Mouse (Mus musculus): ENCODE measurements around the gene Zfp239. TPM values are rescaled to one million over a fixed set of nuclear protein-coding genes. Genes with fewer than 3 reads are reported as not detected.

The Zfp239 gene
- polyA plus RNA-seq, 1 experiment: 2.0 TPM

- DNase-seq (ENCODE audit: low spot score): peak; percentile 100
Measured at GRCm38 (mm10) chr6:117879408-117880115, 17.7 kb downstream of the Zfp239 start.

DNA sequence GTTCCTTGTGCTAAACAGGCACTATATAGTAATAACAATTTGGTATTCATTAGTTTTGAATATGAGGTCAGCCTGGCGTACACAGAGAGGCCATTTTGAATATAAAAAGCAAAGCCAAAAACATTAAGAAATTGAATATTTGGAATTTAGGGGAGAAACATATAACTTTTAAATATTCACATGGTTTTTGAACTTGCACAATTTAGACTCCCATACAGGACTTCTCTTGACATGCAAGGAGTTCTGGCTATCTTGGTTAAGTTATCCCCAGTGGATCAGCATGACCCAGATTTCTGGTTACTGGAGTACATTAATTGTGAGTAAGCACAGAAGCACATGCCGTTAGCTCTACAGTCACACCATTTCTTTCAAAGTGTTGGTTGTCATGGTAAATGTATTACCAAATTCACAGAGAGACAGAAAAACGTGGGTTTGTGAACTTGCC lies 18.5 kb downstream of the Zfp239 start:
- no peak for DNase-seq (ENCODE audit: low spot score)

GRCm38 (mm10) chr6:117881229-117881628 lies 19.3 kb downstream of the Zfp239 start:
- DNase-seq (ENCODE audit: low spot score): no peak

GRCm38 (mm10) chr6:117881997-117882396 lies 20.1 kb downstream of the Zfp239 start:
- no peak for DNase-seq (ENCODE audit: low spot score)

- no peak for DNase-seq (ENCODE audit: low spot score)
Measured at GRCm38 (mm10) chr6:117885943-117886342, 24.0 kb downstream of the Zfp239 start.

DNA sequence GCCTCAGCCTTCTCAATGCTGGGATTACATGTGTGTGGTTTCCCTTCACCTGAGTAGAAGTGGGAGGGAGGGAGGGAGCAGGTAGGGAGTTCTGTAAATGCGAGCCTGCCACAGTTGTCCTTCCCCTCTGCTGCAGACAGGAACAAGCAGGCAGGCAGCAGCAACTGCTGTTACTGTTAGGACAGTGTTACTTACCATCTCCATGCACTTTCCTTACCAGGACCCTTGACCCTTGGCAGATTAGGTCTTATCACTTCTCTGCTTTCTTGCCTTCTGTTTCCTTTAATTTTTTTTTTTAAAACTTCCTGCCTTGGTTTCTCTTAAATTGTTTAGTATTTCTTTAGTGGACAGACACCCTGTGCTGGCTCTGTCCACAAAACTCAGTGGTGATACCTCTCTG lies 26.1 kb downstream of the Zfp239 start:
- no peak for DNase-seq (ENCODE audit: low spot score)

DNA sequence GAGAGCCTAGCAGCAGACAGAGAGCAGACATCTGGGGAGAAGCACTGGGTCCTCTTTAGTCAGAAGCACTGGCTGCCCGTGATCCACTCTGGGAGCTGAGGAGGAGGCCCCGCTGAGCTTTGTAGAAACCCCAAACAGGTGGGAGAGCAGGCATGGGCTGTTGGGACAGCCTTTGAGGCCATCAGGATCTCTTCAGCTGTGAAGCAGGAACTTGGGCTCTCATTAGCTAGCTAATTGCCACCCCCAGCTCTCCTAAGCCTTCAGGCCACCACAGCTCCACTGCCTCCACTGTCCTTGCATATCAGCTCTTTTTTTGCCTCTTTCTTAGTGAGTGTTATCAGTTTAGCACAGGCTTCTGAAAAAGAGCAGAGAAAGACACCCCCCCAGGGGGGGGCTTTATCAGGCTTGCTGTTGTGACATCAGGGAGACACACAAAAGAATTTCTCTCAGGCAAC lies 26.8 kb downstream of the Zfp239 start:
- no peak for DNase-seq (ENCODE audit: low spot score)

- no peak for DNase-seq (ENCODE audit: low spot score)
Measured at GRCm38 (mm10) chr6:117890257-117890656, 28.4 kb downstream of the Zfp239 start.

DNA sequence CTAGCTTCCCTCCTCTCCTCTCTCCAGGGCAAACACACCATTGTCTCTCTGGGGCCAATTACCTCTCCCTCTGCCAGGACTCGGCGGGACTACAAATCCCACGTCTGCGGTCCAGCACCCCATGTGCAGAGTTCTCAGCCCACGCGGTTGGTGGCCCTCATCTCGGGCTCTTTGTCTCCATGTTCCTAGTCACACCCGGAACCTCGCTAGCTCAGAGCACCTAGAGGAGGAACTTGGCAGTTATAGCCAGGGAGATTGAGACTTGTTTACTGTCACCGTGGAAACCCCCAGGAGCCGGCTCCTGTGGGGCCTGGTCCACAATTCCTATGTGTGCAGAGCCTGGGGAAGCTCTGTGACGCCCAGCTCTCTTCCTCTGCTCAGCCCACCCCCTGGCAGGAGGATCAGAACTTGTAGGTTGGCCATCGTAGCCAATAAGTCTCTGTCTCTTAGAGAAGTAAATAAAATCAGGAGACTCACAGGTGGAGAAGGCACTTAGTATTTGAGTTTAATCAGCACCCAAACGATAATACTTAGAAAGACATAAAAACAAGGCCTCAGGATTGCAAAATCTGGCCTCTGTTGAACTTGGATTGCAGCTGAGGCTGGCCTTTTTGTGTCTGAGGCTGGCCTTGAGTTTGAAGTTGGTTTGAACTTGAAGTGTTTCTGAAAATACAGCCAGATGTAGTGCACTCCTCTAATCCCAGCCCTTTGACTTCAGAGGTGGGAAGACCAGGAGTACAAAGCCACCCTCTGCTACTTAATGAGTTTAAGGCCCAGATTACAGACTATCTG lies 29.7 kb downstream of the Zfp239 start:
- no peak for DNase-seq (ENCODE audit: low spot score)

- DNase-seq (ENCODE audit: low spot score): no peak
Measured at GRCm38 (mm10) chr6:117892386-117892785, 30.5 kb downstream of the Zfp239 start.

GRCm38 (mm10) chr6:117893435-117893834 lies 31.5 kb downstream of the Zfp239 start:
- no peak for DNase-seq (ENCODE audit: low spot score)

DNA sequence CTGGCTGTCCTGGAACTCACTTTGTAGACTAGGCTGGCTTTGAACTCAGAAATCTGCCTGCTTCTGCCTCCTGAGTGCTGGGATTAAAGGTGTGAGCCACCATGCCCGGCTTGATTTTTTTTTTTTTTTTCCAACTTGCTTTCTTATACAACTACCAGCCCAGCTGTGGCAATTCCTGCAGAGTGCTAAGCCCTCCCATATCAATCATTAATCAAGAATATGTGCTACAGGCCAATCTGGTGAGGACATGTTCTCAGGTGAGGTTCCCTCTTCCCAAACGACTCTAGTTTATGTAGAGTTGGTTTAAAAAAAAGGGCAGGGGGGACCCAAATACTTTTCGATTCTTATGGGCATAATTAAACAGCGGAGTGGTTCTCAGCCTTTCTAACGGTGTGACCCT lies 35.9 kb downstream of the Zfp239 start:
- no peak for DNase-seq (ENCODE audit: low spot score)

DNA sequence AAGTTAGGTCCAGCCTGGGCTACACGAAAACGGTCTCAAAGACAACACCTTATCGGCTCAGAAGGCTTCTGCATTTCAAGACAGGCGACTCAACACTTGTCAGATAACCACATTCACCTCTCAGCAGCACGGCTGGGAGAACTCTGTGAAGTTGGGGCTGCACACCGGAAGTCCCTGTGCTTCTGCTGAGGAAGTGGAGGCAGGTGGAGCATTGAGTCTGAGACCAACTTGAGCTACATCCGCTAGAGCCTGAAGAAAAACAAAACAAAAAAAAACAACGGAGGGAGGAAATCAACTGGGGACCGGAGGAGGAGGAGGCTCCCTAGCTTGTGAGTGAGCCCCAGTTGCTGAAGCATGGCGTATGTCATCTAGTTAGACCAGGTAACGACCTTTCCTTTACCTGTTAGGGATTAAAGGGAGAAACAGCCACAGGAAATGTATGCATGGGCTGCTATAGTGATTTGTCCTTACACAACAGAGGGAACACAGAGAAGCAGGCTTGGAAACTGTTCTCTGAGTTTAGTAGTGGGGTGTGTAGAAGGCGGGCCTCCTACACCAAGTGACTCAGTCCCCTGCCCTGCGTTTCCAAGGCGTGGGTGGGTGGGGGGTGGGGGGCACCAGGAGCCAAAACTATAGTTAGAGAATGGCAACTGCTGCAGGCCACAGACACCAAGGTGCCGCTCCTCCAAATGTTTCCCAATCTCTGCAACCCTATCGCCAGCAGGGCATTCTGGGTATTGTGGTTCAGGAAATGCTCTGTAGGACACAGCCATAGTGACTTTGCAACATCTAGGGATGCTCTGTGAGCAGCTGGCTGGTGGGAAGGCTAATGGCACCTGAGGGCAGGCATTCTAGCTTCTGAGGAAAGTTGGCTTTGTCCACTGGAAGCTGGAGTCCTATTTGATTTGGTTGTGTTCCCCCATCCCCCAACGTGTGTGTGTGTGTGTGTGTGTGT lies 38.5 kb downstream of the Zfp239 start, which contains the start of gene Hnrnpf:
TSS of gene Hnrnpf (plus strand) at position 199 of the 955 bp plus-strand sequence.
- no peak for DNase-seq (ENCODE audit: low spot score)

DNA sequence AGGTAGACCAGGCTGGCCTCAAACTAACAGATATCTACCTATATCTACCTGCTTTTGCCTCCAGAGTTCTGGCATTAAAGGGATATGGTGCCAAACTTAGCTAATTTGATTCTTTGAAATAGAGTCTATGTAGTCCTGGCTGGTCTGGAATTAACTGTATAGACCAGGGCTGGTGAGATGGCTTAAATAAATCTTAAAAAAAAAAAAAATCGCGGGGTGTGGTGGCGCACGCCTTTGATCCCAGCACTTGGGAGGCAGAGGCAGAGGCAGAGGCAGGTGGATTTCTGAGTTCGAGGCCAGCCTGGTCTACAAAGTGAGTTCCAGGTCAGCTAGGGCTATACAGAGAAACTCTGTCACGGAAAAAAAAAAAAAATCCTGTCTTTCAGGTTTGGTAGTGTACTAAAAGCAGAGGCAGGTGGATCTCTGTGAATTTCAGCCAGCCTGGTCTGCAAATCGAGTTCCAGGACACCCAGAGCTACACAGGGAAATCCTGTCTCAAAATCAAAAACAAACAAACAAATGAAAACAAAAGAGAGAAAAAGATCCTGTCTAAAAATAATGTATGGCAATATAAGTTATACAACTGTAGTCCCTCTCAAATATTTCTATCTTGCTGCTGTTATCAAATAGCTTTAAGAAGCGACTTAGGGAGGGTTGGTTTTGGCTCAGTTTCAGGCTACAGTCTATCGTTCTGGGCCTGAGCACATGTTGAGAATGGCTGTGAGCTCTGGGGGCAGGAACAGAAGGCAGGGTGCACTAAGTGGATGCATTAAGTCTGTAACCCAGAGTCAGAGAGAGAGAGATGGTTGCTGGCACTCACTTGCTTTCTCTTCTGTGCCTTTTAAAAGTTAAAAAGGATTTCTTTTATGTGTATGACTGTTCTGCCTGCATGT lies 39.9 kb downstream of the Zfp239 start:
- no peak for DNase-seq (ENCODE audit: low spot score)

- DNase-seq (ENCODE audit: low spot score): no peak
Measured at GRCm38 (mm10) chr6:117902556-117902955, 40.7 kb downstream of the Zfp239 start.

GRCm38 (mm10) chr6:117903836-117904235 lies 41.9 kb downstream of the Zfp239 start:
- no peak for DNase-seq (ENCODE audit: low spot score)

- DNase-seq (ENCODE audit: low spot score): no peak
Measured at GRCm38 (mm10) chr6:117905260-117905930, 43.5 kb downstream of the Zfp239 start.

- DNase-seq (ENCODE audit: low spot score): no peak
Measured at GRCm38 (mm10) chr6:117906015-117906531, 44.2 kb downstream of the Zfp239 start.

DNA sequence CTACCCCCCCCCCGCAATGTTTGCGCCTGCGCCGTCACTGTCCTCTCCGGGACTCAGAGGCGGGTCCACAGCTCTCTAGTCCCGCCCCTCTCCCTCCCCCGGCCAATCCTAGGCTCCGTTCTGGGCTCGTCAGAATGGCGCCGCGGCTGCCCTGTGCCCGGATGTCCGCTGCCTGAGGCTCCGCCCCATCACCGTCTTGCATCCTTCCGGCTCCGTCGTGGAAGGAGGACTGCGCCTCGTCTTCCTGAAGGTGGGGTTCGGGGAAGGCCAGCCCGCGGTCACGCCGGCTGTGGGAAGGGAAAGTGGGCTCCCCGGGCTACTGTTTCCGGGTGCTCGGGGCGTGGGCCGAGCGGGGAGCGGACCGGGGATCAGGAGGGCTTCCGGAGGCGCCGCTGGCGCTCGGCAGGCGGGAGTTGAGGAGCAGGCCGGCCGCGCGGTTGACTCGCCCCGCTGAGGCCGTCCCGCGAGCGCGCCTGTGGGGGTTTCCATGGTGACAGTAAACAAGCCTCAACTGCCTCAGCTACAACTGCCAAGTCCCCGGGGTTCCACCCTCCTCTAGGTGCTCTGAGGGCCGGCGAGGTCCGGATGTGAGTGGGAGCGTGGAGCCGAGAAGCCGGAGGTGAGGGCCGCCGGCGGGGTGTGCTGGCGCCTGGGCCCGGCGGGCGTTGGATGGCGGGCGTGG lies 44.8 kb downstream of the Zfp239 start:
- peak; percentile 96 for DNase-seq (ENCODE audit: low spot score)
